Mouse (Mus musculus) testis, adult 2 months (tissue): Measurements from ENCODE around the gene Cdk6.

Experiments
- CTCF ChIP-seq: fragments of 200-500 bp; IDR thresholded peaks from 2 replicates; pipeline ENCODE4 v1.5.1; 2012; ENCODE audit warnings: low read depth, mild to moderate bottlenecking, inconsistent platforms, low read length, moderate library complexity; ENCODE audit not compliant: control insufficient read depth, insufficient read depth, insufficient replicate concordance
- POLR2A ChIP-seq: fragments of 200-500 bp; IDR thresholded peaks from 2 replicates; pipeline ENCODE4 v1.6.1; 2012; ENCODE audit warnings: low read depth, mild to moderate bottlenecking, inconsistent platforms, low read length, moderate library complexity; ENCODE audit not compliant: control insufficient read depth

GRCm38 (mm10) chr5:3381795-3382194 is 40.5 kb downstream of the Cdk6 start:
- TF ChIP-seq CTCF (no peak), POLR2A (no peak)
